Mouse (Mus musculus): ENCODE results near the gene Zic1. TPM values are rescaled to one million over a fixed set of nuclear protein-coding genes. Genes with fewer than 3 reads are reported as not detected.

The Zic1 gene
- polyA plus RNA-seq, 3 experiments from 2014 or later, result not detected

DNA sequence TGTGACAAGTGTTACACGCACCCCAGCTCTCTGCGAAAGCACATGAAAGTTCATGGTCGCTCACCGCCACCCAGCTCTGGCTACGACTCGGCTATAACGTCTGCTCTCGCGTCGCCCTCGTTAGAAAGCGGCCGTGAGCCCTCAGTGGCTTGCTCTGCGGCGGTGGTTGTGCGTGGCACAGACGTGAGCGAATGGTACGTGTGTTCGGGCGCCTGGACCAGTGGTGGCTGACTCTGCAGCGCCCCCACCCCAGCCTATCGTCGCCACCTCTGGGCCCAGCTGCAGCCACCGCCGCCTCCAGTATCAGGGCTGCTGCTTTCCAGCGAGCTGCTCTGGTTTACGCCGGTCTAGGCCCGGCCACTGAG is 18.5 kb upstream of the Zic1 start:
- no peak for ATAC-seq

DNA sequence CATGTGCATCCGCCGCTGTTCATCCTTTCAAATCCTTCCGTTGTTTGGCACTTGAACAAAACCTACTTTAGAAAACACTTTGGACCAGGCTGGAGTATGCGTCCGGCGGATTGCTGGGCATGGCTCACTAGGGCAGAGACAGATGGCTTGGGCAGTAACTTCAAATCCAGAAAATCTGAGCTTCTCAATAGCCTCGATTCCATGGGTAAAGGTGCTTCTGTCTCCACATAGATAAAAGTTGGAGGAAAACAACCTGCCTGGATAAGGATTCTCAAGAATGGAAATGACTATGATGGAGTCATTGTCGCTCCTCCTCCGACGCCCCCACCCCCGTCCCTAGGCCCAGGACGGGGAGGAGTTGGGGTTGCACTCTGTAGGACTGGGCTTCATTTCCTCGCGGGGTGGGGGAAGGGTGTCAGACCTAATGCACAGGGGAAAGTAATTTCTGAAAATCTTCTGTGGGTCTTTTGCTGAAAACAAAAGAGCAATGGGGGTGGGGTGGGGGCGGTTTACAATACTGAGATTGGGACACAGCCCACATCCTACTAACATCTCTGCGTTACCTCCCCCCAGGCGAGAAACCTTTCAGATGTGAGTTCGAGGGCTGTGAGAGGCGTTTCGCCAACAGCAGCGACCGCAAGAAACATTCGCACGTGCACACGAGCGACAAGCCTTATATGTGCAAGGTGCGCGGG is 18.0 kb upstream of the Zic1 start:
- no peak for ATAC-seq

DNA sequence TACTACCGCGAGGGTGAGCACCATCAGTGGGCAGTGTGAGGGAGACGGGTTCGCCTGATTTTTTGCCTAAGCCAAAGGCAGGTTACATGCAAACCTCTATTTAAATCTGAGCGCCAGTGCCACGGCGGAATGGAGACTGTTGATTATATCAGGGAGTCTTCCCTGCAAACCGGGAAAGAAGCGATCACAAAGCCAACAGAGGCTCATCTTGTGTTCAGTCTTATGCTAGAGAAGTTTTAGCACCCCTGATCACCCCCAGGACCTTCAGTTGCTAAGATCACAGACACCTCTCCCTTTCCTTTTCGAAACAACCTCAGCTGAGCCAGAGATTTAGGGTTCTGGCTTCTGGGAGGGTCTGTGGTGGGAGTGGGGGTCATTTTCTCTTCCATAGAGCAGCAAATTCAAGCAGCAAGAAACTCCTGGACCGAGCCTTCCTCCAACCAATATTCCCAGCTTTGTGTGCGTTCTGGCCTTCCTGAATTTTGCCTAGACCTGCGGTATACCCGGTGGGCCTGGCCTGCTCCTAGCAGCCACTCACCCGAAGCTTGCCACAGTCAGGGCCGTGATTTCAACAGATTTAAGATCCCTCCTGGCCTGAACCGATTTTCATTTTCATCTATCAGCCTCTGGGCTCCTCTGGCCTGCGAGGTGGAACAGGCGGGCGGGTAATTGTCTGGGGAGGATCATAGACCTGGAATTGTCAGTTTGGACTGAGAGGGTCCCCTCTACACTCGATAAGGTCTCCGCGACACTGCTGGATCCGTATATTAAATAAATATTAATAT is 17.1 kb upstream of the Zic1 start:
- no peak for ATAC-seq

GRCm38 (mm10) chr9:91382111-91382379 is 16.4 kb upstream of the Zic1 start:
- ATAC-seq, result no peak

DNA sequence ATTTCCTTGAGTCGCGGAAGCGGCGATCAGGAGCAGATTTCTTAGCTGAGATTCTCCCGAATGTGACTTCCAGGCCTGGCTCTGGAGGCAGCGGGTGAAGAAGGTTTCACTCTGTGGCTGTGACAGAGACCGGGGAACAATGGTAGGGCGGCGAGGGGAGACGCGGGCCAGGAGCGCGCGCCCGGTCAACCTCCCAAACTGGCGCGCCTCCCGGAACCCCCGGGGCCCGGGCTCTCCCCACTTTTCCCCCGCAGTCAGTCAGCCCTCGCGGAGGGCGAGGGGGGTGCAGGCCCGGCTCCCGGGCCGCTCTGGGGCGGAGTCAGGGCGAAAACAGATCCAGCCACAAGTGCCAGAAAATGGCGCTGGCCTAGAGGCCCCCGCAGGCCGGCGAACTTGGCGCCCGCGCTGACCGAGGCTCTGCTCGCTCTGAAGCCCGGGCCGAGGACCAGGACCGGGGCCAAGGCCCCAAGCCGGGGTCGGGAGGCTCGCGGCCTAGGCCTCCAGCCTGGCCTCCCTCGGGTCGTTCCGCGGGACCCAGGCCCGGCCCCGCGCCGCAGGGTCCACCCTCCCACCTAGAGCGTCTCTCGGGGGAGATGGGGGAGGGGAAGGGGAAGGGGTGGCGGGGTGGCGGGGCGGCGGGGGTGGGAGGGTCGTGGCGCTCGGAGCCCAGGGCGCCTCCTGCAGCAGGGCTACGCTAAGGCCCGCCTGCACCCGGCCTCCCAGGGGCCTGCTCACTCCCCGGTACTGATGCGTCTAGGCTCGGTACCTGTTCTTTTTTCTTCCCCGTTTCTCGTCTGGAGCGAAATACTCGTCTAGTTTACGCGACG is 15.9 kb upstream of the Zic1 start:
- ATAC-seq, result no peak

DNA sequence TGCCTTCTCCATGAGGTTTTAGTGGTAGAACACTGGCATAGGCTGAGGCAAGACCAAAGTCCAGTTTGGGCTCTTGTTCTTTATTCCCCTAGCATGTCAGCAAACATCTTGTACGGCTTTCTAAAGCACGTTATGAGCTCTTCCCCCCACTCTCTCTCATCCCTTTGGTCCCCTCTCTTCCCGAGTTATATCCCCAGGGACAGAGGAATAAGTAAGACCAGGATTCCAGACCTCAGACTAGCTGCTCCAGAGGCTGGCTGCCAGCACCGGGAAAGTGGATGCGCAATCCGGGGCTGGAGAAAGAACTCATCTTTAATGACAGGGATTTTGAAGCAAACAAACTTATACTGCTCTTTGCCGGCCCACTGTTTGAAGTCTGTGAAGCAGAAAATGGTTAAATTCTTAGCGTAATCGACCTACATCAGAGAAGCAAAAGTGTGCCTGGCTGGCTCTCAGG is 14.9 kb upstream of the Zic1 start:
- ATAC-seq, result no peak

DNA sequence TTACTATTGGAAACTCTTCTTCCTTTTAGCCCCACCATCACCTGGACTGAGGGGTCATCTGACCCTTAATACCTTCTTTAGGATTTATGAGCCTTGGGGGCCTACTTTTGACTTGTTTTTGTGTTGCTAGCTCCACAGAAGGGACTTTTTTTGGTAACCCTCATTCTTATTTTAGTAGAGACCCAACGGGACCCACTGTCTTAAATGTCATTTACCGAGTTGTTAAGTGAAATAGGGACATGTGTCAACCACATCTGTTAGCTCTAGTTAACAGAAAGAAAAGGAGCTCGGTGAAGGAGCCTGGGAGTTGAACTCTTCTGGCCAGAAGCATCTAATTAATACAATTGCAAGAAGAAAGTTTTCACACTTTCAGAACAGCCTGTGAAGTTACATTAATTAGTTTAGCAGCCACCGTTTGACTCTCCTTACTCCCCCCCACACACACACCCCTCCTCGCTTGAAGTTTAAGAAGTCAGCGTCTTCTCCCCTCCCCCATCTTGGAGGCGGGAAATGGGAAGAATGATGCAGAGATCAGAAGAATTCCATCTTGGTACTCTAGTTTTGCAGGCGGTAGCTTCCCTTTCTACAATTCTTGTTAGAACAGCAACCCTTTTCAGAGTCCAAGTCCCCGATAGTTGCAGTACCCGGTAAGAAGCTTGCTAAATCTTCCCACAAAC is 14.3 kb upstream of the Zic1 start:
- no peak for ATAC-seq

DNA sequence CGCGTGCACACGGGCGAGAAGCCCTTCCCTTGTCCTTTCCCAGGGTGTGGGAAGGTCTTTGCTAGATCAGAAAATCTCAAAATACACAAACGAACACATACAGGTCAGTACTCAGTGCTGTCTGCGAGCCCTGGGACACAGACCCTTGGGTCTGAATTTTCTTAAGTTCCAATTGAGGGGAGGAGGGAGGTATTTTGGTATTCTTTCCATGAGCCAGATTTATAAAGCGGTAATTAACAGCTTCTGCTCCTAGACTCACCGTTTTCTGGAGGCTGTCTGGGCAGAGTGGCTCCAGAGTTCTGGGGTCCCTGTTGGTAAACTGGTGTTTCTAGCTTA is 13.7 kb upstream of the Zic1 start:
- no peak for ATAC-seq

GRCm38 (mm10) chr9:91378411-91379299 is 13.0 kb upstream of the Zic1 start:
- ATAC-seq, result no peak

DNA sequence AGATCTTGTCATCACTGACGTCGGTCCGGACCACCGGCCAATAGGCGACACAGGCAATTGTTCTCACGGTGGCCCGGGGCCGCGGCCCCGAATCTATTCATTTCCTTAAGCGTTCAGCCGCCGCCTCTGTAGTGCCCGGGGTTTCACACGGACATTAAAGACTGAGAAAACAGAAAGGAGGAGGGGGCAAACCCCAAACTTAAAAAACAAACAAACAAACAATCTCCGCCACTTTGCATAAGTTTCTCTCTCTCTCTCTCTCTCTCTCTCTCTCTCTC is 12.2 kb upstream of the Zic1 start:
- ATAC-seq, result no peak

DNA sequence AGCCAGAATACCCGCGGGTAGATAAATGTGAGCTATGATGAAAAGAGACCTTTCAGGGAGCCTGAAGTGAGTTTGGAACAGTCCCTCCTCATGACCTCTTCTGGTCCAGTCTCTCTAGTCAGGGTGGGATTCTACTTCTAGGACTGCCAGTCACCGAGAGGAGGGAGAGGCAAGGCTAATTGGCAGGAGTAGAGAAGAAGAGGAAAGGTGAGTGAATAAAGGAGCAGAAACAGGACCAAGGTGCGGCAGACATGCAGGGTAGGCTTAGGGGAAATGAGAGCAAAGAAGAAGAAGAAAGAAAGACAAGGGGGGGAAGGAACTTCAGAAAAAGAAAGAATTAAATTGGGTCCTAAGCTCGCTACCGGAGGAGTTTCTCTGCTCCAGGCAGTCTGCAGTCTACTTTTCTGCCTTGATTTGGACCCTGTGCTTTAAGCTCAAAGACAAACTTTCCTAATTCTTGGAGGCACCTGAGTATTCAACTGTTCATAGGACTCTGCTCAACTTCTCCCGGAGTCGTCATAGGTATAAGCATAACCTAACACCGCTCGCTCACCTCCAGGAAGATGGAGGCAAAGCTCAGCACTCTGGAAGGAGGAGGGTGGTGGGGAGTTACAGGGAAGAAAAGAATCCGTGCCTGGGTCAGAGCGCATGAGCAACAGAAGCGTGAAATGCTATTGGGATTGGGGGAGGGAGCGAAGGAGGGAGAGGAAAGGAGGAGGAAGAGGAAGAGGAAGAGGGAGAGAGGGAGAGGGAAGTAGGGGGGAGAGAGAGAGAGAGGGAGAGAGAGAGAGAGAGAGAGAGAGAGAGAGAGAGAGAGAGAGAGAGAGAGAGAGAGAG is 11.6 kb upstream of the Zic1 start:
- ATAC-seq, result no peak

GRCm38 (mm10) chr9:91374665-91375064 is 9.1 kb upstream of the Zic1 start:
- ATAC-seq, result no peak

- ATAC-seq, result no peak
Measured at GRCm38 (mm10) chr9:91373811-91374575, 8.4 kb upstream of the Zic1 start.

GRCm38 (mm10) chr9:91371608-91372007 is 6.0 kb upstream of the Zic1 start:
- ATAC-seq, result no peak

DNA sequence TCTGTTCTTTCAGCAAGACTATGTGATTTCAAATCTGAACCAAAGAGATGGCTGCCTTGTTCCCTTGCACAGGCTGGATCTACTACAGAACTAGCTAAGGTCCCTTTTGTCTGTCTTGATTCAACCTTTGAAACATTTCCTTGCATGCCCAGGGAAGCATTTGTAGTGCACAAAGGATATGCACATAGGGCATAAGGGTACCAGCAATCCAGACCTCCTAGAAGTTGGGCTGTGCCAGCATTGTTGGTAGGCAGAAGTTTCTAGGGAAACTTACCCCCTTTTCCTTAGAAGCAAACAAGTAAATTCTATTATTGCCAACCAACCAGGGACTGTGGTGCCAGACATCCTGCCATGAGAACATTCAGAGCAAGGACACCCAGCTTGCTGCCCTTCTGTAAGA is 5.4 kb upstream of the Zic1 start:
- ATAC-seq, result no peak

GRCm38 (mm10) chr9:91370191-91370708 is 4.6 kb upstream of the Zic1 start:
- no peak for ATAC-seq

DNA sequence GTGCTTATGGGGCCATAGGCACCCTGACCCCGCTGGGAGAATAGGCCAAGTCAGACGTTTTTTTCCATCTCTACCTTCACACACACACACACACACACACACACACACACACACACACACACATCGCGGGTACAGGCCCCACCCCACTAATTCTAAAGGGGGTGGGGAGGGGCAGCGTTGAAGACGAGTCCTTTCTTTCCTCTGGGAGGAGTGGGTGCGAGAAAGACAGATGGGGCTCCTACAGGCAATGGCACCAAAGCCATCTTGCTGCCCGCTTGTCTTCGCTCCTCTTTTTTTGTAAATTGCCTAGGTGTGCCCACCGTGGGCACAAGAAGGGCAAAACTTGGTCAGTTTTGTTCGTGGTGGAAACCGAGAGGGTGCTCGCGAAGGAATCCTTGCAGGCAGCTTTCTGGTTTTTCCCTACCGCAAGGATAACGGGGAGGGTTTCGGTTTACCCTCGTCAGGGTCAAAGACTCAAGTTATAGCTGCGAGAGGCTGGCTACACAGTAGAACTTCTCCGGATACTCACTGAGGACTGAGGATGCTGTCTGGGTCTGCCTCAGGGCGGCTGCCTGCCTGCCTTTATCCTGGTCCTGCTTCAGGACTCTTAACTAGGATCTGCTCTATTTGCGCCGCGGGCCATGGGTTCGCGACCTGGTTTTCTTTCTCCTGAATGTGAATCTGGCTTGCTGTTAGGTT is 3.8 kb upstream of the Zic1 start:
- ATAC-seq, result no peak

GRCm38 (mm10) chr9:91368946-91369292 is 3.3 kb upstream of the Zic1 start:
- ATAC-seq, result no peak

DNA sequence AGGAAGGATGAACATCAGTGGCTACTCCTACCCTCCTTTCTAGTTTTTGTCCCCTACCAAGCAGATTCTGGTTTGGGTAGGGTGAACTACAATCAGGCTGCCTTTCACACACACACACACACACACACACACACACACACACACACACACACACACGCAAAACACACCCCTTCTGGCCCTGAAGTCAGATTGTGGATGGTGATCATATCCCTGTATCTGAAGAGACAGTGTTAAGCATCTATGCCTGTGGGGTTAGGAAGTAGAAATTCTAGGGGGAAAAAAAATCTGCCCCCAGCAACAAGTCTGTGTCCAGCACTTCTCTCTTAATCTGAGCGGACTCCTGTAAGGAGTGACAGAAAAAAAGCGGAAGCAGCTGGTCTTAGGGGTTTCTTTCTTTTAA is 2.5 kb upstream of the Zic1 start:
- ATAC-seq, result no peak
